In the genomic region with DNA sequence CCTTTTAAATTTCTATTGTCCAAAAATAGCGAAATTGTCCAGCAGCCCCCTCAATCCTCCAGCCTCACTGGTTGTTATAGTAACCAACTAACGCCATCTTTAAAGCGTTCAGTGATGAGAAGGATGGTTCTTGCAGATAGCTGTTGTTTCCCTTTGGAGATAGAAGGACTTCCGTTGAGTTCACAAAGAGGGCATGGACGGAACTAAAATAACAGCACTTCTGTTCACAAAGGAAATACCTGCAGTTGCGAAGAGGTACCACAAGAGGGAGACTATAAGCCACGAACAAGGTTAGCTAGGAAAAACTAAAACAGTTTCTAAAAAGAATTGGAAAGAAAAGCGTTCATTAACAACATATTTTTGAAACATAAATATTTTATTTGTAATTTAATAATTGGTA, we compare ENCODE assay signal across 8 mouse cellular contexts.
DNase-seq lines count a peak whose midpoint lies in the region; TF ChIP-seq lines count a peak whose summit lies in the region.

No protein-coding gene starts in this region.

- no peak for TF ChIP-seq CTCF in lung, adult 2 months (IDR thresholded peaks at IDR 0.05; ENCODE audit: insufficient read depth, low read length)

- no peaks in the 10 kb centered on the region for H3K4me1 ChIP-seq in embryonic facial prominence, embryonic 10.5 days
- no peaks in the 10 kb centered on the region for H3K4me1 ChIP-seq in lung, adult 2 months (ENCODE audit: control insufficient read depth, insufficient read depth, low read length)

- no peaks in the 10 kb centered on the region for H3K27me3 ChIP-seq in embryonic facial prominence, embryonic 10.5 days (replicated peaks; ENCODE audit: low read depth, poor library complexity, severe bottlenecking)

- TF ChIP-seq POLR2A in lung, adult 2 months (IDR thresholded peaks at IDR 0.05; ENCODE audit: borderline replicate concordance, extremely low read depth, low read depth, low read length), result no peak

- WGBS in embryonic facial prominence, embryonic 10.5 days, result 37% methylated on average over 8 of the region's 8 CpGs
- WGBS in lung, adult 2 months, result 15% methylated on average over 8 of the region's 8 CpGs

- no peak overlapping the region for H3K27ac ChIP-seq in embryonic facial prominence, embryonic 10.5 days (replicated peaks)

- peak; percentile 20 to 80 for DNase-seq in adrenal gland, adult (ENCODE audit: inconsistent age in 2 of 2, low spot score in 1 of 2)
- no peak for DNase-seq in adrenal gland, adult 8-10 months
- DNase-seq in urinary bladder, postnatal 14 days (ENCODE audit: low spot score), result peak; percentile 54
- DNase-seq in urinary bladder, adult 18-20 months (ENCODE audit: low spot score in 2 of 2), result no peak
- peak; percentile 49 for DNase-seq in embryonic facial prominence, embryonic 10.5 days (ENCODE audit: low spot score)
- DNase-seq in kidney, adult 9 months, result peak; percentile 71
- DNase-seq in lung, adult 2 months, result peak; percentile 8
- DNase-seq in right cerebral cortex, postnatal 25 days, result peak; percentile 19

- H3K36me3 ChIP-seq in embryonic facial prominence, embryonic 10.5 days (replicated peaks), result no peaks in the 10 kb centered on the region

- no peaks in the 10 kb centered on the region for H3K9me3 ChIP-seq in embryonic facial prominence, embryonic 10.5 days

- no peak overlapping the region for H3K4me3 ChIP-seq in embryonic facial prominence, embryonic 10.5 days
- H3K4me3 ChIP-seq in lung, adult 2 months (replicated peaks; ENCODE audit: extremely low read depth, low read depth, low read length), result no peak overlapping the region

Comparison
In these comparisons a context has a peak if more than half of its experiments do, and no peak if none do; other contexts are left out.
1. DNase-seq: peak in adrenal gland, adult (2 of 2), urinary bladder, postnatal 14 days (single experiment), embryonic facial prominence, embryonic 10.5 days (single experiment), kidney, adult 9 months (single experiment), lung, adult 2 months (single experiment) and right cerebral cortex, postnatal 25 days (single experiment); none in adrenal gland, adult 8-10 months (single experiment) and urinary bladder, adult 18-20 months (0 of 2).